Mouse (Mus musculus): ENCODE results near the gene Ppp1r37. TPM values are rescaled to one million over a fixed set of nuclear protein-coding genes. Genes with fewer than 3 reads are reported as not detected.
"Not testable (repeated sequence)": the region's sequence is repeated elsewhere in the genome, so short reads cannot be mapped to it uniquely, and the experiment has no call there.

Gene Ppp1r37
- 4.5 and 4.7 TPM in 2 replicates for polyA plus RNA-seq (2014; fragmentation: Nextera tagmentation; extraction: Ambion mirVana)

- H3K4me2 ChIP-seq (ENCODE audit: low read depth): peak within 1 kb of the TSS; percentile 96
- WGBS: 2% methylated on average over 19 of the region's 19 CpGs
- 0 out of 2 replicates have a peak, but pooled peaks have one; percentile 49 for ATAC-seq (ENCODE audit: insufficient read depth, low FRiP score, low TSS enrichment)
- H3K4me3 ChIP-seq (ENCODE audit: low read depth, low read length): peak within 1 kb of the TSS; percentile 96
- peak; percentile 34 for DNase-seq (ENCODE audit: low spot score)
- H3K4me1 ChIP-seq (ENCODE audit: control insufficient read depth, insufficient read depth, low read length): peaks cover 25% of the 10 kb centered on the region
- H3K27me3 ChIP-seq (ENCODE audit: control insufficient read depth, insufficient read depth, low read length): no peaks in the 10 kb centered on the region
- peaks cover 13% of the 10 kb centered on the region for H3K36me3 ChIP-seq (ENCODE audit: control insufficient read depth, insufficient read depth, low read length)
- peak within 1 kb of the TSS; percentile 88 for H3K27ac ChIP-seq (ENCODE audit: low read depth, low read length)
- no peaks in the 10 kb centered on the region for H3K9me3 ChIP-seq (ENCODE audit: control insufficient read depth, low read length)
- peak within 1 kb of the TSS; percentile 97 for H3K9ac ChIP-seq (ENCODE audit: low read length)
Measured at GRCm38 (mm10) chr7:19562643-19563410, at the start of gene Ppp1r37. Gene Ppp1r37, minus strand, starts transcription at chr7:19563076.

- H3K27me3 ChIP-seq (ENCODE audit: control insufficient read depth, insufficient read depth, low read length): no peaks in the 10 kb centered on the region
- no peaks in the 10 kb centered on the region for H3K9me3 ChIP-seq (ENCODE audit: control insufficient read depth, low read length)
- H3K4me2 ChIP-seq (ENCODE audit: low read depth): no peak overlapping the region
- peaks cover 2% of the 10 kb centered on the region; the same call in 1 of the 2 replicates for H3K36me3 ChIP-seq (ENCODE audit: control insufficient read depth, insufficient read depth, low read length)
- no peak overlapping the region for H3K9ac ChIP-seq (ENCODE audit: low read length)
- no peaks in the 10 kb centered on the region for H3K4me1 ChIP-seq (ENCODE audit: control insufficient read depth, insufficient read depth, low read length)
- ATAC-seq (ENCODE audit: insufficient read depth, low FRiP score, low TSS enrichment): no peak
- no peak overlapping the region for H3K27ac ChIP-seq (ENCODE audit: low read depth, low read length)
- no peak overlapping the region for H3K4me3 ChIP-seq (ENCODE audit: low read depth, low read length)
- 78% methylated on average over 5 of the region's 5 CpGs for WGBS
- DNase-seq (ENCODE audit: low spot score): no peak
Measured at GRCm38 (mm10) chr7:19610969-19611368, 48.1 kb upstream of the Ppp1r37 start.

- no peak overlapping the region for H3K4me2 ChIP-seq (ENCODE audit: low read depth)
- no peaks in the 10 kb centered on the region for H3K9me3 ChIP-seq (ENCODE audit: control insufficient read depth, low read length)
- H3K9ac ChIP-seq (ENCODE audit: low read length): no peak overlapping the region
- ATAC-seq (ENCODE audit: insufficient read depth, low FRiP score, low TSS enrichment) (no peak), DNase-seq (ENCODE audit: low spot score) (no peak)
- WGBS: 88% methylated on average over 8 of the region's 12 CpGs
- H3K27me3 ChIP-seq (ENCODE audit: control insufficient read depth, insufficient read depth, low read length): no peaks in the 10 kb centered on the region
- no peak overlapping the region for H3K27ac ChIP-seq (ENCODE audit: low read depth, low read length)
- peaks cover 2% of the 10 kb centered on the region; the same call in 1 of the 2 replicates for H3K36me3 ChIP-seq (ENCODE audit: control insufficient read depth, insufficient read depth, low read length)
- no peak overlapping the region for H3K4me3 ChIP-seq (ENCODE audit: low read depth, low read length)
- no peaks in the 10 kb centered on the region for H3K4me1 ChIP-seq (ENCODE audit: control insufficient read depth, insufficient read depth, low read length)
Measured at GRCm38 (mm10) chr7:19609641-19610332, 46.9 kb upstream of the Ppp1r37 start.

GRCm38 (mm10) chr7:19607291-19607690 lies 44.4 kb upstream of the Ppp1r37 start:
- Histone ChIP-seq H3K4me1 (ENCODE audit: control insufficient read depth, insufficient read depth, low read length) (peaks cover 10% of the 10 kb centered on the region), H3K9ac (ENCODE audit: low read length) (no peak overlapping the region), H3K36me3 (ENCODE audit: control insufficient read depth, insufficient read depth, low read length) (peaks cover 2% of the 10 kb centered on the region; the same call in 1 of the 2 replicates), H3K4me2 (ENCODE audit: low read depth) (no peak overlapping the region), H3K27me3 (ENCODE audit: control insufficient read depth, insufficient read depth, low read length) (no peaks in the 10 kb centered on the region), H3K27ac (ENCODE audit: low read depth, low read length) (no peak overlapping the region), H3K4me3 (ENCODE audit: low read depth, low read length) (no peak overlapping the region), H3K9me3 (ENCODE audit: control insufficient read depth, low read length) (no peaks in the 10 kb centered on the region)
- 79% methylated on average over 5 of the region's 5 CpGs for WGBS
- DNase-seq (ENCODE audit: low spot score) (no peak), ATAC-seq (ENCODE audit: insufficient read depth, low FRiP score, low TSS enrichment) (no peak)

- H3K4me3 ChIP-seq (ENCODE audit: low read depth, low read length): peak overlapping the region; percentile 99
- ATAC-seq (ENCODE audit: insufficient read depth, low FRiP score, low TSS enrichment): peak; percentile 55; the same call in 1 of the 2 replicates
- not testable (repeated sequence) for H3K36me3 ChIP-seq (ENCODE audit: control insufficient read depth, insufficient read depth, low read length); H3K27ac ChIP-seq (ENCODE audit: low read depth, low read length); H3K4me1 ChIP-seq (ENCODE audit: control insufficient read depth, insufficient read depth, low read length); DNase-seq (ENCODE audit: low spot score); H3K9me3 ChIP-seq (ENCODE audit: control insufficient read depth, low read length); H3K27me3 ChIP-seq (ENCODE audit: control insufficient read depth, insufficient read depth, low read length)
- H3K4me2 ChIP-seq (ENCODE audit: low read depth): peak overlapping the region; percentile 90; the same call in 1 of the 2 replicates
- WGBS: 61% methylated on average over 10 of the region's 10 CpGs
- peak overlapping the region; percentile 94; the same call in 1 of the 2 replicates for H3K9ac ChIP-seq (ENCODE audit: low read length)
Measured at GRCm38 (mm10) chr7:19604606-19605214, 41.8 kb upstream of the Ppp1r37 start.

- H3K36me3 ChIP-seq (ENCODE audit: control insufficient read depth, insufficient read depth, low read length): no peaks in the 10 kb centered on the region; the same call in none of the 2 replicates
- H3K4me3 ChIP-seq (ENCODE audit: low read depth, low read length): peak within 1 kb of the TSS; percentile 99
- DNase-seq (ENCODE audit: low spot score): peak; percentile 95
- H3K9me3 ChIP-seq (ENCODE audit: control insufficient read depth, low read length): no peaks in the 10 kb centered on the region
- 1% methylated on average over 57 of the region's 57 CpGs for WGBS
- peak; percentile 89 for ATAC-seq (ENCODE audit: insufficient read depth, low FRiP score, low TSS enrichment)
- peaks cover 10% of the 10 kb centered on the region for H3K4me1 ChIP-seq (ENCODE audit: control insufficient read depth, insufficient read depth, low read length)
- H3K27me3 ChIP-seq (ENCODE audit: control insufficient read depth, insufficient read depth, low read length): no peaks in the 10 kb centered on the region
- H3K9ac ChIP-seq (ENCODE audit: low read length): peak within 1 kb of the TSS; percentile 94
- H3K27ac ChIP-seq (ENCODE audit: low read depth, low read length): peak within 1 kb of the TSS; percentile 56
- peak within 1 kb of the TSS; percentile 90 for H3K4me2 ChIP-seq (ENCODE audit: low read depth)
Measured at GRCm38 (mm10) chr7:19603849-19604605, 41.2 kb upstream of the Ppp1r37 start, which contains the start of gene Clasrp. Gene Clasrp, minus strand, starts transcription at chr7:19604486.

- peak overlapping the region; percentile 94; the same call in 1 of the 2 replicates for H3K9ac ChIP-seq (ENCODE audit: low read length)
- H3K27ac ChIP-seq (ENCODE audit: low read depth, low read length): no peak overlapping the region
- H3K4me1 ChIP-seq (ENCODE audit: control insufficient read depth, insufficient read depth, low read length): peaks cover 10% of the 10 kb centered on the region
- H3K27me3 ChIP-seq (ENCODE audit: control insufficient read depth, insufficient read depth, low read length): no peaks in the 10 kb centered on the region
- H3K4me2 ChIP-seq (ENCODE audit: low read depth): peak overlapping the region; percentile 90
- WGBS: 89% methylated on average over 12 of the region's 12 CpGs
- peak overlapping the region; percentile 99; the same call in 1 of the 2 replicates for H3K4me3 ChIP-seq (ENCODE audit: low read depth, low read length)
- DNase-seq (ENCODE audit: low spot score): no peak
- H3K9me3 ChIP-seq (ENCODE audit: control insufficient read depth, low read length): no peaks in the 10 kb centered on the region
- peaks cover 3% of the 10 kb centered on the region for H3K36me3 ChIP-seq (ENCODE audit: control insufficient read depth, insufficient read depth, low read length)
- no peak for ATAC-seq (ENCODE audit: insufficient read depth, low FRiP score, low TSS enrichment)
Measured at GRCm38 (mm10) chr7:19603055-19603454, 40.2 kb upstream of the Ppp1r37 start.

- Histone ChIP-seq H3K4me1 (ENCODE audit: control insufficient read depth, insufficient read depth, low read length) (peaks cover 10% of the 10 kb centered on the region), H3K9me3 (ENCODE audit: control insufficient read depth, low read length) (no peaks in the 10 kb centered on the region), H3K4me2 (ENCODE audit: low read depth) (no peak overlapping the region; the same call in 1 of the 2 replicates), H3K27me3 (ENCODE audit: control insufficient read depth, insufficient read depth, low read length) (no peaks in the 10 kb centered on the region), H3K27ac (ENCODE audit: low read depth, low read length) (no peak overlapping the region), H3K9ac (ENCODE audit: low read length) (no peak overlapping the region), H3K4me3 (ENCODE audit: low read depth, low read length) (no peak overlapping the region), H3K36me3 (ENCODE audit: control insufficient read depth, insufficient read depth, low read length) (peaks cover 7% of the 10 kb centered on the region)
- DNase-seq (ENCODE audit: low spot score) (no peak), ATAC-seq (ENCODE audit: insufficient read depth, low FRiP score, low TSS enrichment) (no peak)
- 60% methylated on average over 5 of the region's 5 CpGs for WGBS
Measured at GRCm38 (mm10) chr7:19600562-19600961, 37.7 kb upstream of the Ppp1r37 start.
